Mouse (Mus musculus) neutrophil, adult 5-6 weeks (primary cell): ENCODE results near the gene Pank1. TPM values are rescaled to one million over a fixed set of nuclear protein-coding genes. Genes with fewer than 3 reads are reported as not detected.
A peak's percentile ranks its signal among the peaks of the same experiment; 100 is the strongest.

Experiments used
- ATAC-seq: fragments of 151-379, 151-347 bp; 2 replicates; pipeline ENCODE4 v1.8.0; 2017; ENCODE audit warnings: mild to moderate bottlenecking, moderate TSS enrichment; ENCODE audit not compliant: insufficient number of reproducible peaks, poor library complexity, low FRiP score, severe bottlenecking; ENCODE audit errors: extremely low read depth
- total RNA-seq: library from RNA; stranded (forward); fragments of 200-1000 nt; gene quantifications from 2 replicates; pipeline ENCODE4 v1.2.3, GENCODE M21; 2017

The Pank1 gene
- total RNA-seq, 1 experiment from 2014 or later = 4.1 TPM

DNA sequence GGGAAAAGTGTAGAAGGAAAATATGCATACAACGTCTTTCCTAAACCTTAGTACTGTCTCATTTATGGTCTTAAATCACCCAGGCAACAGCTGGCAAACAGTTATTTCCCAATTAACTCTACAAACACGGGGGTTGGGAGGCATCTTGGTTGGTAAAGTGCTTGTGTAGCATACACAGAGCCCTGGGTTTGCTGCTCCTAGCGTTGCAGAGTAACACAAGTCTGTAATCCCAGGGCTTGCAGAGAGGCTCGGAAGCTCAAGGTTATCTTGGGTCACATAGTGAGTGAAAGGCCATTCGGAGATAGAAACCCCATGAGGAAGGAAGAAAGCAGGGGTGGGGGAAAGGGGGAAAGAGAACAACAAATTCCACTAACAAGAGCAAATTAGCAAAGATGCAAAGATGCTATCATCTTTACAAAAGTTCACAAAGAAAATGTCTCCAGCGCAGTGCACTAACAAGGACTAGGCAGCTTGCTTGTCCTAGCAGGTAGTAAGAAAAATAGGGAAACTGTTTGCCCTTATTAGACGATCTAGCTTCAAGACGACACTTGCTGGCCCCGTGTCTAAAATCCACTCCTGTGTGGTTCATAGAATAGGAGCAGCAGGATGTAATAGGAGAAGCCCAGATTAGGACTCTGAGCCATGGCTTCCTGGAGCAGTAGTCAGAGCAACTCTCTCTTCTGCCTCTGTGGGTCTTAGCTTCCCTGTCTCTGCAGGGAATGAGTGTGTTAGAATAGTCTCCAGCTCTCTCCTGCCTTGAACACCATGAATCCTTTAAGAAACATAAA lies 37.3 kb downstream of the Pank1 start:
- ATAC-seq = no peak

- ATAC-seq = no peak
Observed at GRCm38 (mm10) chr19:34838624-34839023, 40.6 kb downstream of the Pank1 start.

- no peak for ATAC-seq
Observed at GRCm38 (mm10) chr19:34831702-34832101, 47.6 kb downstream of the Pank1 start.

DNA sequence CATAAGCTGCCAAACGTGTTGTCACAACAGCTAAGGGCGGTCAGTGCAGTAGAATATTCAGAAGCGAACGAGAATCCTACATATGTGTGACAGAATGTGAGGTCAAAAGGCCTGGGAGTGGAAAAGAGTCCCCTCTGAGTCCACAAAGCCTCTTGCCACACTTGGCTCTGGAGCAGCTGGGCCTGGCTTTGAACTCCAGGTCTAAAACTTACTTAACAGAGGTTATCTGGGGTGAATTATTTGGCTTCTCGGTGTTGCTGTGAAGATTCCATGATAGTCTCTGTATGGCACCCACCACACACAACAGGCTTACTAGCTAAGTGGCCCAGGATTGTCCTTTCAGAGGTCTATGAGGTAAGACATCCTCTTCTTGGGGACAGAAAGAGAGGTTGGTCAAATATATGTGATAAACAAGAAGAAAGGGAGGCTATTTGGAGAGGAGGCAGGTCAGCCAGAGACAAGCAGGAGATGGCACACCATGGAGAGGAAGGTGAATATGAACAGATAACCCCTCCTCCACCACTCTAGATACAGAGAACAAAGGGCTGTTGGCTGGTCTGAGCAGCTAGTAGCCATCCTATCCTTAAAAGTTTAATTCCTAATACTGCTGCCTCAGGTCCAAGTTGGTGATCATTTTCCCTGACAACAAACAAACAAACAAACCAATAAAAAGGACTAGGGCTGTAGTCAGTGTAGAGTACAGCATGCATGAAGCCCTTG lies 51.2 kb downstream of the Pank1 start:
- ATAC-seq = no peak

- ATAC-seq = no peak
Observed at GRCm38 (mm10) chr19:34827444-34827843, 51.8 kb downstream of the Pank1 start.

GRCm38 (mm10) chr19:34825946-34826655 lies 53.2 kb downstream of the Pank1 start:
- peak; percentile 26; the same call in 1 of the 2 replicates for ATAC-seq

DNA sequence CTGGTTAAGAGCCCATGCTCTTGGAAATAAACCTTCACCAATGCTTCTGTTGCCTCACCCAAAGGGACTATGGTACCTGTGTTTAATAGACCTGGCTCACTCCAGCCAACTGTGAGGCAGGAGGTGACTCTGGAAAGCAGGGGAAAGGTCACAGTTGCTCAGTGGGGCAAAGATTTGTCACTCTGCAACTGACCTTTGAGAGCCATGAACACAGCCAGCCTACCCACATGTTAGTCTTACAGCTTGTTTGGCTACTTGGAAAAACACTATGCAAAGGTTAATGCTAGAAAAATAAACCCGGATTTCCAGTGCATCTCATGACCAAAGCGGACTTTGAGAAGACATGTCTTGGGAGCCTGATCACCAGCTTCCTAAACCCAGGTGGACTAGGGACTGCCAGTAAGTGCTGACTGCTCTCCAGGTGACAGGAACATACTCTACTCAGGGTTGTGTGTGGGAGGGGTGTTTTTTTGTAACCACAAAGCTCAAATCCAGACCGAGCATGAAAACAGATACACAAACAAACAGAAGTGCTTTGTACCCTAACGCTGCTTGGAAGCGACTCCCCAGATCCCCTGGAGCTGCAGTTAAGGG lies 59.6 kb downstream of the Pank1 start:
- ATAC-seq = no peak

DNA sequence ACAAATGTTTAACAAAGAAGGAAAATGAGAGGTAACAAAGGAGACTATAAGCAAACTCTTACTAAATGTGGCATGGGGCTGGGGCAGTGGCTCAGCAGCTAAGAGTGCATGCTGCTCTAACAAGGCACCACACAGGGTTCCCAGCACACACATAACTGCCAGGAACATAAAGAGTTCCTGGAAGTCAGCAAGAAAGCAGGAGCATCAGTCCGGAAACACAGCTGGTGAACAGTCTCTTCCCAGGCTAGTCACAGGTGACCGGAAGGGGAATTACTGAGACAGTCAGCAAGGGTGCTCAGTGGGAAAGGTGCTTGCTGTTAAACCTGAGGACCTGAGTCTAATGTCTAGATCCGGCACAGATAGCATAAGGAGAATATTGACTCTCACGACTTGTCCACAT lies 63.9 kb downstream of the Pank1 start:
- no peak for ATAC-seq

DNA sequence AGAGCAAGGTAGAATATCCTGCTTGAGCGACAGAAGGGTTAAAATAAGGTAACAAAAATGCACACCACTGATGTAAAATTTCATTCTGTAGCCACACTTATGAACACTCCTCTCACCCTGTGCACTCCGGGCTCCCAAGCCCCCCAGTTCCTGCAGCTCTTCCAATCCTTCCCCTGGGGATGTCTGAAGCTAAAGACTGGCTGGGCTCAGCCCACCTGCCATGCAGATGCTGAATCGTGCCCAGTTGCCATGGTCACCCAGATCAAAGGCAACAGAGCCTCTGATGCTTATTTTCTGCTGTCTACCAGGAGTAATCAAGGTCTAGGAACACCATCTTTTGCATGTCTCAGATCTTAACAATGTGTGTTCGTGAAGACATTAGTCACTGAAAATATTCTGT lies 64.6 kb downstream of the Pank1 start:
- no peak for ATAC-seq

DNA sequence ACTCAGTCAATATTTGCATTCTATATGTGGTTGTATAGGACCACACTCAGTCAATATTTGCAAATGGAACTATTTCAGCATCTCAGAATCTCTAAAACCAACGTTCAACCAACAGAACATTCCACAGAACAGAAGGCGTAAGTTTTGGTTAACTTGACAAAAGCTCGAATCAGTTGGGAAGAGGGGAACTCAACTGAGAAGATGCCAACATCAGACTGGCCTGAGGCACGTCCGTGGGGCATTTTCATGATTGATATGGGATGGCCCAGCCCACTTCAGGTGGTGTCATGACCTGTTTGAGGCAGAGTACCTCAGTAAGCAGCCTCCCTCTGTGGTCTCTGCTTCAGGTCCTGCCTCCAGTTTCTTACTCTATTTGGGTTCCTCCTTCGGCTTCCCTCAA lies 65.3 kb downstream of the Pank1 start:
- no peak for ATAC-seq

DNA sequence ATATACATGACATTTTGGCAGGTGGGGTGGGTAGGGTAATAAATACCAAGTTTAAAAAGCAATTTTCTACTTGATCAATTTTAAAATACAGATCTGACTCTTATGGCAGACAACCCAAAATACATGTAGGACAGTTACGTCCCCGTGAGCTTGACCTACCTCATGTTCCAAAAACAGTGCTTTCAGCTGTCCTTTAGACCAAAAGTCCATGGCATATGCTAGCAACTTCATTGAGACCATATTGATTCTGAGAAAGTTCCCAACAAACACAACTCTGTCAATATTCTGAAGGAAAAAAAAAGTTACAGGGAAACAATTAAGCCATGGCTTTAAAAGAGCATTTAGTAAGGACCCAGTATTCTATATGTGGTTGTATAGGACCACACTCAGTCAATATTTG lies 65.7 kb downstream of the Pank1 start:
- ATAC-seq = no peak

- no peak for ATAC-seq
Observed at GRCm38 (mm10) chr19:34812711-34813110, 66.5 kb downstream of the Pank1 start.

GRCm38 (mm10) chr19:34807173-34807572 lies 72.1 kb downstream of the Pank1 start:
- ATAC-seq = no peak

GRCm38 (mm10) chr19:34805071-34805470 lies 74.2 kb downstream of the Pank1 start:
- ATAC-seq = no peak

DNA sequence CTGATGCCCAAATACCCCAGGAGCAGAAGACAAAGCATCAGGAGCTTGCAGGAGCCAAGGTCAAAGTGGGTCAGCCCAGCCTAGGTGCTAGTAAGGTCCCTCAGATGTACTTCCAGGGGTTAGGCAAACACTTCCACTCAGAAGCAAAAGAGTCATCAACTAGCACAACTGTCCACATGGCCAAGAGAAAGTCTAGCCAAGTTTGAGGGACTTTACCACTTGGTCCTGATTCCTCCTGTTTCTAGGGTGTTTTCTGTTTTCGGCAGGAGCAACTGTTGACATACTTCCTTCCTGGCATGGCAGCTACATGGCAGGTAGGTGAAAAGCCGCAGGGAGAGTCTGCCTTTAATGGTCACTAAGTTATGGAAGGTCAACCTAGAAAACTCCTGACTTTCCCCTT lies 74.7 kb downstream of the Pank1 start:
- no peak for ATAC-seq

DNA sequence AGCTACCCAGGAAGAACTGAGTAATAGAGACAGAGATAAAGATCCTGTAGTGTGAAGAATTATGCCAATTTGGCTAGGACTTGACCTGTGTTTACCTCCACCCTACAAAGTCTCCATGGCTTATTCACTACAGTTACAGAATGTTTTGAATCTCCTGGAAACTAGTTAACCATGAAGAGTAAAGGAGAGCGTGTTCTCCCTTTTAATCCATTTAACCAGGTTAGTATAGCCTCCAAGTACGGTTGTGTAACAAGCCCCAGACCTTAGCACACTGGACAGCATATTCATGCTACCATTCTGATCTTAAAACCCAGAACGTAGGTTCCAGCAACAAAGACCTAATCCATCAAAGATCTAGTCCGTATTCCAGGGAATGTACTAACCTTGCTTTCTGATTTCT lies 75.9 kb downstream of the Pank1 start:
- ATAC-seq = no peak

DNA sequence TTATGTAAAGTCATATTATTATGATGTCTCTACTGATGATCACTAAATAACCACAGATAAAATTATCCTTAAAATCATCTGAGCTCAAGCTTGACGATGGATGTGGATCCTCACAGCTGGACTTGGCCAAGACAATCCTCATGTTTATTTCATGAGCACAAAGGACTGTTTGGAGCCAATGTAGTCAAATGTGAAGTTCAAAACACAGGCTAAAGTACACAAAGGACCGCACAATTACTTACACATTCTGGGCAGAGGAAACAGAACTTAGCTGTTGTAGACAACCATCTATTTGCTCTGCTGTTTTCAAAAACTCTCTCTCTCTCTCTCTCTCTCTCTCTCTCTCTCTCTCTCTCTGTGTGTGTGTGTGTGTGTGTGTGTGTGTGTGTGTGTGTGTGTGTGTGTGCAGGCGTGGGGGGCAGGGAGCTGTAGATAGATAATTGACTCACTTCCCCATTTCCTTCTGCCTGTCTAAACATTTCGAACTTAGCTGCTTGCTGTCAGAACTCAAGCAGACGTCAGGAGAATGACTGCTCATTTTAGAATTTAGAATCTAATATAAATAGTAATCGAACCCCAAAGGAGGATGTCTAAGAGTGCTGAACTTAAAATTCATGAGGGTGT lies 79.5 kb downstream of the Pank1 start:
- ATAC-seq = peak; percentile 76; the same call in 1 of the 2 replicates

- no peak for ATAC-seq
Observed at GRCm38 (mm10) chr19:34796396-34796795, 82.9 kb downstream of the Pank1 start.

- no peak for ATAC-seq
Observed at GRCm38 (mm10) chr19:34782491-34782890, 96.8 kb downstream of the Pank1 start.
